Mouse (Mus musculus) ES-Bruce4 (cell line): ENCODE measurements around the gene Rccd1. TPM values are rescaled to one million over a fixed set of nuclear protein-coding genes. Genes with fewer than 3 reads are reported as not detected.

Experiments used
- H3K27ac ChIP-seq: 2 replicates; pipeline ENCODE4 v1.5.1; 2012; ENCODE audit warnings: low read length, inconsistent platforms; ENCODE audit not compliant: insufficient read depth
- H3K27me3 ChIP-seq: 2 replicates; pipeline ENCODE4 v1.6.1; 2012; ENCODE audit warnings: mild to moderate bottlenecking, low read length, inconsistent platforms; ENCODE audit not compliant: control insufficient read depth, poor library complexity, insufficient read depth, severe bottlenecking
- H3K36me3 ChIP-seq: 2 replicates; pipeline ENCODE4 v1.6.1; 2012; ENCODE audit warnings: inconsistent platforms, mild to moderate bottlenecking, low read length, moderate library complexity; ENCODE audit not compliant: control insufficient read depth, poor library complexity, insufficient read depth, severe bottlenecking
- H3K4me1 ChIP-seq: one replicate; pipeline ENCODE4 v1.8.1; 2011; ENCODE audit warnings: low read length; ENCODE audit not compliant: control insufficient read depth, insufficient read depth
- H3K4me3 ChIP-seq: 2 replicates; pipeline ENCODE4 v1.5.1; 2011; ENCODE audit warnings: low read depth, mild to moderate bottlenecking, low read length
- H3K9ac ChIP-seq: 2 replicates; pipeline ENCODE4 v1.6.1; 2012; ENCODE audit warnings: low read depth, mild to moderate bottlenecking, inconsistent platforms; ENCODE audit not compliant: poor library complexity, severe bottlenecking
- H3K9me3 ChIP-seq: replicated peaks from 2 replicates; pipeline ENCODE4 v1.6.1; 2012; ENCODE audit warnings: mild to moderate bottlenecking, low read length, inconsistent platforms; ENCODE audit not compliant: control insufficient read depth, poor library complexity, insufficient read depth, severe bottlenecking
- CTCF ChIP-seq: IDR thresholded peaks from one replicate; pipeline ENCODE4 v1.8.1; 2011; ENCODE audit warnings: low read depth, low read length
- EP300 ChIP-seq: IDR thresholded peaks from 2 replicates; pipeline ENCODE4 v1.6.1; 2011; ENCODE audit warnings: low read depth, low read length; ENCODE audit not compliant: insufficient read depth
- POLR2A ChIP-seq: IDR thresholded peaks from one replicate; pipeline ENCODE4 v1.8.1; 2011; ENCODE audit warnings: low read length; ENCODE audit not compliant: insufficient read depth
- polyA plus RNA-seq: library from polyadenylated mRNA; stranded (reverse); fragments of >200 nt; gene quantifications from 2 replicates; pipeline ENCODE4 v1.2.4, GENCODE M21; 2011; ENCODE audit warnings: low read depth; ENCODE audit not compliant: missing spikeins, insufficient read depth, insufficient read length

Rccd1 gene
- polyA plus RNA-seq, 1 experiment, result 26.5 TPM

GRCm38 (mm10) chr7:80252886-80253285 is 71.4 kb downstream of the Rccd1 start:
- TF ChIP-seq CTCF (no peak), POLR2A (no peak), EP300 (no peak)
- H3K4me3 ChIP-seq, result no peak overlapping the region

GRCm38 (mm10) chr7:80252437-80252836 is 71.8 kb downstream of the Rccd1 start:
- H3K36me3 ChIP-seq, result no peaks in the 10 kb centered on the region
- H3K9me3 ChIP-seq, result no peaks in the 10 kb centered on the region
- no peak overlapping the region for H3K4me3 ChIP-seq
- no peaks in the 10 kb centered on the region for H3K27me3 ChIP-seq
- no peak overlapping the region for H3K27ac ChIP-seq
- H3K4me1 ChIP-seq, result peaks cover 2% of the 10 kb centered on the region
- no peak for TF ChIP-seq CTCF
- TF ChIP-seq POLR2A, result no peak
- no peak for TF ChIP-seq EP300
- H3K9ac ChIP-seq, result no peak overlapping the region

More at GRCm38 (mm10) chr7:80252886-80253285, 71.4 kb downstream of the Rccd1 start:
- Histone ChIP-seq H3K27ac (no peak overlapping the region), H3K4me1 (peaks cover 2% of the 10 kb centered on the region), H3K9me3 (no peaks in the 10 kb centered on the region), H3K36me3 (no peaks in the 10 kb centered on the region), H3K9ac (no peak overlapping the region), H3K27me3 (no peaks in the 10 kb centered on the region)

DNA sequence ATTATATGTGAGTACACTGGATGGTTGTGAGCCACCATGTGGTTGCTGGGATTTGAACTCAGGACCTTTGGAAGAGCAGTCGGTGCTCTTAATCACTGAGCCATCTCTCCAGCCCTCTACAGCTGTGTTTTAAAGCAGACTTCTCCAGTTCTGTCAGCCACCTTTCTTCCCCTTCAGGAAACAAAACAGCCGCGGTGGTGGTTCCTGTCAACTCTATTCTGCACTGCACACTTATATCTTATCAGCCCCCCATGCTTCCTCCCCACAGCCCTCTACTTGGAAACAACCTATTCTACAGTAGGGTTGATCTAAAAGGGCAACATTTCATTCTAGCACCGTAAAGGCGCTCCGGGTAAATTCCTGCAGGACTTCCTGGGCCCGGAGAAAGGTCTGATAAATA is 77.4 kb downstream of the Rccd1 start:
- Histone ChIP-seq H3K4me3 (no peak overlapping the region), H3K9me3 (no peaks in the 10 kb centered on the region), H3K27ac (no peak overlapping the region), H3K36me3 (no peaks in the 10 kb centered on the region), H3K9ac (peak overlapping the region; percentile 67), H3K4me1 (peaks cover 2% of the 10 kb centered on the region), H3K27me3 (no peaks in the 10 kb centered on the region)
- no peak for TF ChIP-seq CTCF
- no peak for TF ChIP-seq EP300
- TF ChIP-seq POLR2A, result no peak

DNA sequence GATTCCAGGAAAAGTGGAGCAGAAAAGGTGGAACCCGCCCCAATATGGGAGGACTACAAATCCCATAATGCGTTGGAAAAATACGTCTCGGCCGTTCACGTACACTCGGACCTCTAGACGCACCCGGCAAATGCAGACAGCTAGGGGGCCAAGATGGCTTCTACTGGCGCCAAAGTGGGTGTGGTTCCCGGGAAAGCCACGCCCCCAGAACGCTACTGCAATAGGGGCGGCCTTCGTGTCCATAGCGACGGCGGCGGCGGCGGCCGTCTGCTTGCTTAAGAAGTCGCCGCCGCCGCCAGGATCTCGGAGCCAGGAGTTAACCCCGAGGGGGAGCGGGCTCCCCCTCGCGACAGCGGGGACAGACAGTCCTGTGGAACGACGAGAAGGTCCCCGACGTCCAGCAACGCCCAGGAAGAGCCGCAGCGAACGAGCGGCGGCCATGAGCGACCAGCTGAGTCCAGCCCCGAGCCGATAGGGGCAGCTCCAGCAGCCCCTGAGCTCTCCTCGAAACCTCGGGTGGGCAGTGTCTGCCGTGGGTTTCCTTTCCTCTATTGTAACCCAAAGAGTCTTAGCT is 78.0 kb downstream of the Rccd1 start, which contains the start of gene Ttll13:
Gene Ttll13, plus strand, starts transcription at position 229 of the 574 bp plus-strand sequence.
- Histone ChIP-seq H3K9ac (peak within 1 kb of the TSS; percentile 67), H3K36me3 (no peaks in the 10 kb centered on the region), H3K27ac (no peak within 1 kb of the TSS), H3K4me1 (peaks cover 2% of the 10 kb centered on the region), H3K27me3 (no peaks in the 10 kb centered on the region), H3K9me3 (no peaks in the 10 kb centered on the region), H3K4me3 (peak within 1 kb of the TSS; percentile 67)
- TF ChIP-seq CTCF (peak; percentile 16), EP300 (no peak)

- Histone ChIP-seq H3K4me3 (no peak overlapping the region), H3K27me3 (no peaks in the 10 kb centered on the region), H3K36me3 (no peaks in the 10 kb centered on the region), H3K4me1 (peaks cover under 1% of the 10 kb centered on the region), H3K27ac (no peak overlapping the region), H3K9ac (no peak overlapping the region), H3K9me3 (no peaks in the 10 kb centered on the region)
- TF ChIP-seq CTCF (no peak), EP300 (no peak), POLR2A (no peak)
Observed at GRCm38 (mm10) chr7:80244851-80245250, 79.4 kb downstream of the Rccd1 start.

Other genes with a start within 250 kb of the Rccd1 start
- gene Idh2, start 209.1 kb downstream of the Rccd1 start, polyA plus RNA-seq, result 178 and 182 TPM in 2 replicates
- 27.1 and 29.0 TPM in 2 replicates for gene Sema4b, start 137.6 kb downstream of the Rccd1 start, polyA plus RNA-seq
- gene Cib1, start 91.6 kb downstream of the Rccd1 start, polyA plus RNA-seq, result 35.5 and 38.4 TPM in 2 replicates
- 3.3 and 4.3 TPM in 2 replicates for gene Gdpgp1, start 91.6 kb downstream of the Rccd1 start, polyA plus RNA-seq
- 0.84 and 1.2 TPM in 2 replicates for gene Ttll13, start 78.1 kb downstream of the Rccd1 start, polyA plus RNA-seq
- gene Ngrn, start 63.2 kb downstream of the Rccd1 start, polyA plus RNA-seq, result 29.1 and 32.5 TPM in 2 replicates
- gene Vps33b, start 54.8 kb downstream of the Rccd1 start, polyA plus RNA-seq, result 15.7 and 16.2 TPM in 2 replicates
- 246 and 258 TPM in 2 replicates for gene Prc1, start 30.0 kb downstream of the Rccd1 start, polyA plus RNA-seq
- 24.0 and 25.3 TPM in 2 replicates for gene Unc45a, start 16.6 kb upstream of the Rccd1 start, polyA plus RNA-seq
- gene Hddc3, start 18.6 kb upstream of the Rccd1 start, polyA plus RNA-seq, result 9.7 and 12.8 TPM in 2 replicates
- gene Man2a2, start 46.9 kb upstream of the Rccd1 start, polyA plus RNA-seq, result 16.1 and 18.1 TPM in 2 replicates
- 0.76 and 3.1 TPM in 2 replicates for gene Fes, start 63.5 kb upstream of the Rccd1 start, polyA plus RNA-seq
- 32.5 and 40.3 TPM in 2 replicates for gene Furin, start 81.0 kb upstream of the Rccd1 start, polyA plus RNA-seq
- gene Blm, start 210.7 kb upstream of the Rccd1 start, polyA plus RNA-seq, result 107 and 139 TPM in 2 replicates